Mouse (Mus musculus) heart, adult 11 months (tissue): ENCODE data around the gene Cct3.
"Not testable (repeated sequence)": the region's sequence is repeated elsewhere in the genome, so short reads cannot be mapped to it uniquely, and the experiment has no call there.

Experiments used
- DNase-seq: peaks from one replicate; pipeline ENCODE4 v3.0.0; 2022

Cct3 gene

DNA sequence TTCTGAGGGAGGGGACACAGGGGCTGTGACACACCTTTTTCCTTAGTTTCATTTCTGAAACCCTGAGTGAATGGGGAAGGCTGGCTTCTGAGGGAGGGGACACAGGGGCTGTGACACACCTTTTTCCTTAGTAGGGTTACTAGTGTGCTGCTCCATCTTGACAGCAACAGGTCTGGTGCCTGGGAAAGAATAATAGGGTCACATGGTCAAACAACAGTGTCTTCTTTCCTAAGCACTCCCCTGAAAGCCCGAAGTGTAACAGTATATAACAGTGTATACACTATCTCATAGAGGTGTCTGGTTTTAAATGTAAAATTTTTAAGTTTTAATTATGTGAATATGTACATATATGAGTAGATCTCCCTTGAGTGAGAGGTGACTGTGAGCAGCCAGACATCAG is 1.6 kb upstream of the Cct3 start:
- DNase-seq = not testable (repeated sequence)

DNA sequence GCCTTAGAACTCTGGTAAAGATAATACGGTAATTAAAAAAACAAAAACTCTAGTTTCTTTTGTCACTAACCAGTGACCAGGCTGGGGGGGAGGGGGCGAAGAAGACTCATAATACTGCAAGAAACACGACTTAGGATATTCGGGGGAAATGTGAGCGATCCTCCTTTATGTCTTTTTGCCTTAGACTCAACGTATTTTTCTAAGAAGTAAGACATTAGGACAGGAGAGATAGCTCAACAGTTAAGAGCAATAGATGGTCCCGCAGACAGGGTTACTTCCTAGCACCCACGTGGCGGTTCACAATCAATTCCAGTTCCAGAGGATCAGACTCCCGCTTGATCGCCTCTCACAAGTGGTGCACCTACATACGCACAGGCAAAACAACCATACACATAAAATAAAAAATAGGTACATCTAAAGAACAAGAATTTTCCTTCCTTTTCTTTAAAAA is 781 bp upstream of the Cct3 start:
- no peak for DNase-seq

DNA sequence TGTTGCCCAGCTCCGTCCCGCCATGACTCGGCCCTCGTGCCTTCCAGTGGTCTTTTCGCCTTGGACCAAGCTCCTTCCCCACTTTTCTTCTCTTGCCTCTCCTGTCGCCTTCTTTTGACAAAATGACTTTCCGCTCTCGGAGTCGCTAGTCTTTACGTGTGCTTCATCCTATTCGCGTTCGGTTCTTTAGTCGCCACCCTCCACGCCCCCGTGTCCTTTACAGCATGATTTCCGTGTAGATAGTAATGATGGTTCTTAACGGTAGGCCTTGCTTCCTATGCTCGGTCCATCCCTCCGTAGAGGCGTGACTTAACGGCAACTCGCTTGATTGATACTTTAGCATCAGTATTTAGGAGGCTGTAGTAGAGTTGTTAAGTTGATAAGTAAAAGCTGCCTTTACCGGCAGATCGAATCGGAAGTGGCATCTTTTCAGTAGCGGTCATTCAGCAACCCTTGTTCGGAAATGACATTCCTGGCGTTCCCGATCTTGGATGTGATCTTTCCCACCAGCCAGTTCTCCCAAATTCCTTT is 470 bp downstream of the Cct3 start:
- no peak for DNase-seq

DNA sequence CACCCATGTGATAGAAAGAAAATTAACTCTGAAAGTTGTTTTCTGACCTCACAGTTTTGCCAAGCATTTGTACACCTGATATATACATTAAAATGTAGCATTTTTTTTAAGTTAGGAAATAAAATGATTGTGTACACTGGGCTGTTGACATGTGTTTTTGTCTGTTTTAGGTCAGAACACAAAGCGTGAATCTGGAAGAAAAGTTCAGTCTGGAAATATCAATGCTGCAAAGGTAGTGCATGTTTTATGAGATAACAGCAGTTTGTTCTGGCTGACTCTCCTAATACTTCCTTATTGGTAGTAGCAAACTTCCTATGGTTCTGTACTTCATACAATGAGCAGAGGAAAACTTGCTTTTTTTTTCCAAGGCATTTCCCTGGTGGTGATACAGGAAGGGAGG is 2.3 kb downstream of the Cct3 start:
- DNase-seq = no peak

DNA sequence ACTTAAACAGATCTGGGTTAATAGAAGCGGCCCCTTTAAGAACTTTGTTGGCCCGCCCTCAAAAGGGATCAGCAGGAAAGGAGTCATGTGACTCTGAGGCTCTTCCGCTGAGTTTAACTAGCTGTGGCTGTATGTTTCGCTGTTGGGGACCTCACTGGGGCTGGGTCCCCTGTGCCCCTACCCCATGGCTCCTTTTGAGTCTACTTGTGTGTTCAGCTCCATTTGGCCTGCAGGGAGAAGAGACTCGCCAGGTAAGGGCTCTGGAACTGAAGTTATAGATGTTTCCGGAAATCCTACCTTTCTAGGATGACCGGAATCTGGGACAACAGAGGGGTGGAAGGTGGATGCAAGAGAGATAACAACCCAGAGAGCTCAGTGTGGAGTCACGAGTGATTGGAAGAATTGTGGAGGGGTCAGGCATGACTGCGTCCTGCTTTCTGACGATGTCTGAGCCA is 28.1 kb downstream of the Cct3 start, which contains the start of gene Glmp:
TSS of gene Glmp (plus strand) at position 73 of the 455 bp plus-strand sequence.
- peak; percentile 98 for DNase-seq

DNA sequence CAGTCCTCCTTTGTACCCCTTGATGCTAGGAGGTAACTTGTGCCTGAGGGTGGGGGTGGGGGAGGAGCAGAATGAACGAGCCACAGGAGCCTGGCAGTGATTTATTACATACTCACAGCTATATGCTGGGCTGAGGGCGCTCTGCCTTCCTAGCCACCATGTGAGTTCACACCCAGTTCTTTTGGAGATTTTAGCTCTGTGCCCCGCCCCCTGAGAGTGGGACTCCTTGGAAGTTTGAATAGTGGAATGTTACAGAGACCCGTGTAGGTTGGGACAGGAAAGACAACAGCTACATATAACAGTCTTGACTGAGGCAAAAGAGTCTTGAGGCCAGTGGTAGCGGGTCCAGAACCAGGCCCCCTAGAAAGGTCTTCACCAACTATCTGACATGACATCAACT is 32.0 kb downstream of the Cct3 start:
- peak; percentile 85 for DNase-seq

DNA sequence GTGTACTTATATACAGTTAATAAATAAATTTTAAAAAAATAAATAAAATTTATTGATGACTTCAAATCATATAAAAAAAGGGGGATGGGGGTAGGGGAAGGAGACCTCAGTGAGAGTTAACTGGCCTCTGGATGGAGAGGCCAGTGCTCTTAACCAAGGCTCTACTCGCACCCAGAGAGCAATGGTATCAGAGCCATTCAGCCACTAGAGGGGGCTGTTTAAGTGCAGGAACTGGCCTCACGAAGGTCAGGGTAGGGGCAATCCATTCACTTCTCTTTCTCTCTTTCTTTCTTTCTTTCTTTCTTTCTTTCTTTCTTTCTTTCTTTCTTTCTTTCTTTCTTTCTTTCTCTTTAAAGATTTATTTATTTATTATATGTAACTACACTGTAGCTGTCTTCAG is 34.4 kb downstream of the Cct3 start:
- peak; percentile 91 for DNase-seq

DNA sequence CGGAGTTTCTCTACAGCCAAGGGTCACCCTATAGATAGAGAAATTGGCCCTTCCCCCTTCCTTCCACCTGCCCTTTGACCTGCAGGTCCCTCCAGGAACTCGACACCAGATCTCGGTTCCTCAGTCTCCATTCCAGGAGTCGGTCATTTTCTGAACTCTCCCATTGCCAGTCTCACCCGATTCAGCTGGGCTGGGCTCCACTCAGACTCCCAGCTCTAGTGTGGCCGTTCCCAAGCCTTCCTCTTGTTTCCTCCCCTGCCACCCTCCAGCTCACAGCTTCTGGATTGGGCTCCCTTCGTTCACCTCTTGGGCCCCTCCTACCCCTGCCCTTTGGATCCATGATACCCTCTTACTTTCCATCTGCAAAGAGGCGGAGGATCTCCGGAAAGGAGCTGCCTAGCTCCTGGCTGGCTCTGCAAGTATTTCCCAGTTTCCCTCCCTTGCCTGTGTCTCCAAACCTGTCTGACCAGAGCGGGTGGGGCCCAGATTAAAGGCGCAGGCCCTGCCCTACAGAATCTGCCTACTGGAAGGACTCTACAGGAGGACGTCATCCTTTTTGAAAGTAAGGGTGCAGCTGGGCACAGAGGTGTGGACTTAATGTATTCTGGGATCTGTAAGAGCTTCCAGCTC is 37.2 kb downstream of the Cct3 start:
- DNase-seq = peak; percentile 90

DNA sequence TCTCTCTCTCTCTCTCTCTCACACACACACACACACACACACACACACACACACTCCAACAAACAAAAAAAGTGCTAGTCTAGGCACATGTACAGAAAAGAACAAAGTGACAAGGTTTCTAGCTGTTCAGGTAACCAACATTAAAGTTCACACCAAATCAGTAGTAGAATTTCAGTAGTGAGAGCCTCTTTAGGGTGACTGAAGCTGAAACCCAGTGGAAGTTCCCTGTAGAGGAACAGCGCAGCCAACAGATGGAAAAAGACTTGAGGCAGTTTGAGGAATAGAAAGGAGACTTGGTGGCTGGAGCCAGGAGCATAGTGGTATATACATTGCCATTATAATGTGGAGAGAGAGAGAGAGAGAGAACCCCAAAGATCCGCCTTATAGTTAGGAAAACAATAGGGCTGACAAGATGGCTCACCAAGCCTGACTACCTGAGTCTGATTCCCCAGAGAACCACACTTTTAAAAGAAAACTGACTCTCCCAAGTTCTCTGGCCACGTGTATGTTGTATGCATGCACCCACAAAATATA is 38.1 kb downstream of the Cct3 start:
- DNase-seq = no peak

DNA sequence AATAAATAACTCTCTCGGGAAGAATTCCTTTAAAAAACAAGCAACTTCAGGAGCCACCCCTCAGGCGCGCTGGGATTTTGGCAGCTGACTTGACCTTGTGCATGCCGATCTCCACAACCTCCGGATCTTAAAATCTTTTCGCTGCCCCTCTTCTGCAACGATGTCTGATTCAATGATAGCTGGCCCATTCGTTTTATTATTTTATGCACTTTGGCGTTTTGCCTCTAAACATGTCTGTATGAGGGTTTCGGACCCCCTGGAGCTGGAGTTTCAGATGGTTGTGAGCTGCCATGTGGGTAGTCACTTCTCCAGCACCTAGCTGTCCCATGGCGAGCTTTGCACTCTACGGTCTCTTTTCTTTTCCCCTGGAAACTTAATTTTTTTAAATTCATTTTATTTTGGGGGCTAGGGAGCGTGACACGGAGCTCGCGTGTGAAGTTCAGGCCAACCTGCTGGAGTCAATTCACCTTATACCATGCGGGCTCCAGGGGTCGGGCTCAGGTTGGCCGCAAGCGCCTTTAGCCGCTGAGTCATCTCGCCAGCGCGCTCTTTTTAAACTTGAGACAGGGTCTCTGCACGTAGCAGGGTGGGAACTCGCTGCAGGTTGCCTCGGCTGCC is 38.6 kb downstream of the Cct3 start:
- DNase-seq = peak; percentile 92

DNA sequence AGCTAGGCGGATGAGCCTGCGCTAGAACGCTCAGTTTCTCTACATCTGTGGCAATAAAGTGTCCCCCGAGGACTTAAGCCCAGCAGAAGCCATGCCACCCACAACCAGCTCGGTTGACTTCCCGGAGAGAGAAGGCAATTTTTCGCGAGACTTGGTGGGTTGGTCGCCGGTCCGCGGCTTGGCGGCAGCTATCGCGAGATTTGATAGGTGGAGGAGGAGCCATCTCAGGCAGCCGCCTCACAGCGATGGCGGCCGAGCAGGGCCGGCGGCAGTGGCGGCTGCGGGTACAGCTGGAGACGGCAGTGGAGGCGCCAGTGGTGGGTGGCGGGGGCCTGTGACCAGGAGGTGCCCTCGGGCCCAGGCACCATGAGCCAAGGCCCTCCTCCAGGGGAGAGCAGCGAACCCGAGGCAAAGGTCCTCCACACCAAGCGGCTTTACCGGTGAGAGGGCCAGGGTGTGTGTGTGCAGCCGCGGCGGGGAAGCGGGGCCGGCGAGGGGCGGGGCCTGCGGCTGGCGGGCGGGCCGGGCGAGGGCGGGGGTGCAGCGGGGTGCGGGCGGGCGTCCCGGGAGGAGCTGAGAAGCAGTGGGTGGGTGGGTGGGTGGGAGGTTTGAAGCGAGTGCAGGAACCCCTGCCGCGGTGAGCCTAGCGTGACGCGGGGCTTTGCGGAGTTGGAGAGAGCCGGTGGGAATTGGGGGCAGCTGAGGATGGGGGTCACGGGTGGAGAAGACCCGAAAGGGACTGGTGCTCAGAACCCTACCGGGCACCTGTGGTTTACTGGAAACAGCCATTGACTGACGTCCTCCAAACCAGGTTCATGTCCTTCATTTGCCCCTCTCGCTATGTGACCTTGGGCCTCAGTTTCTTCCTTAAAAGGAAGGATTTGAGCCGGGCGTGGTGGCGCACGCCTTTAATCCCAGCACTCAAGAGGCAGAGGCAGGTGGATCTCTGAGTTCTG is 39.4 kb downstream of the Cct3 start, which contains the start of the genes Tmem79 and Smg5:
TSS of gene Tmem79 (minus strand) at position 91 of the 956 bp plus-strand sequence.
TSS of gene Smg5 (plus strand) at position 203 of the 956 bp plus-strand sequence.
- DNase-seq = peak; percentile 99

DNA sequence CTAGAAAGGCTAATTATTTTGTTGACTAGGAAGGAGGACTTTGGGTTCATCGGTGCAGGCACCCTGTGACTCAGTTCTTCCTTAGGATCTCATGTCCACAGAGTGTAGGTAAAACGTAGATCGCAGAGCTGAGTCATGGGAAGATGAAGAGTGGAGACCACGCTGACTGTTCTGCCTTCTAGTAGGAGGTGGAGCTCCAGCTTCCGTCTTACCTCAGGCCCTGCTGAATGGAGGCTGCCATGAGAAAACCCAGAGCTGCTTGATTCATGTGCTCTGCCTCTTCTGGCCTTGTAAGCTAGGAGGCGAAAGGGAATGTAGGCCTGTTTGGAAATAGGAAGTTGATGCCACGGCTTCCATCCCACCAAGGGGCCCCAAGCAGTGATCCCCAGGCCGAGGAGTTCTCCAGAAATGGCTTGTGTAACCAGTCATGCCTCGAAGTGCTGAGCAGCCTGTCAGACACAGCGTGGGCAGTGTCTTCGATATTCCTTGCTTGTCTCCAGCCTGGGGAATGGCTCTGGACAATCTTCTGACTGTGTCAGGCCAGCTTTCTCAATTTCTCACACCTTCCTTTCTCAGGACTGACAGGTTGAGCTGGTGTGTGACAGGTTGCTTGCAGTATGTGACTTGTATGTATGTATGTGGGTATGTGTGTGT is 40.6 kb downstream of the Cct3 start:
- DNase-seq = peak; percentile 92

DNA sequence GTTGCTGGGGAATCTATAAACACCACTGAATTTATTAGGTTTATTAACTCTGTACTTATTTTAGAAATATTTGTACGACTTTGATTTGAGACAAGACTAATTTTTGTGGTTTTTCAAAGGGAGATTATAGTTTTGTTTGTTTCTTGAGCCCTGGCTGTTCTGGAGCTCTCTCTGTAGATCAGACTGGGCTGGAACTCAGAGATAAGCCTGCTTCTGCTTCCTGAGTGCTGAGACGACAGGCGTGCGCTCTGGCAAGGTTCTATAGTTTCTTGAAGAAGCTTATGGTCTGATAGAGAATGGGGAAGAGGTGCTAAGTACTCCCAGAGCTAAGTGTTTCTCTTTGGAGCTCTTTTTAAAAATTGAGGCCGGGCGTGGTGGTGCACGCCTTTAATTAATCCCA is 41.4 kb downstream of the Cct3 start:
- no peak for DNase-seq

DNA sequence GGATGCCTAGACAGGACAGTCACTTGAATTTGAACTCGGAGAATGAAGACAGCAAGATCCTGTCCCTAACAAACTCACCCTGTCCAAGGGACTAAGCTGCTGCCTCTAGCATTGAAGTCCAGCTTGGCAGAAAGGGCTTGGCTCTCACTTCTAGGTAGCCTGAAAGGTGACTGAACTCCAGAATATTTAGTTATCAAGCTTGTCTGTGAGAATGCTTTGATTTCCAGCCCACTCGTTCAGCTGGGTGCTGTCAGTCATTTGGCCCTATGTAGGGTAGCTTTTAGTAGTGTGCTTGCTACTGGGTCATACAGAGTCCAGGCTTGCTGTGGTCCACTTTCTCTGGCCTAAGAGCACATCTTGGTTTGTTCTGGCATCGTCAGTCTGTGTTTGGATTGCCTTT is 42.1 kb downstream of the Cct3 start:
- no peak for DNase-seq

DNA sequence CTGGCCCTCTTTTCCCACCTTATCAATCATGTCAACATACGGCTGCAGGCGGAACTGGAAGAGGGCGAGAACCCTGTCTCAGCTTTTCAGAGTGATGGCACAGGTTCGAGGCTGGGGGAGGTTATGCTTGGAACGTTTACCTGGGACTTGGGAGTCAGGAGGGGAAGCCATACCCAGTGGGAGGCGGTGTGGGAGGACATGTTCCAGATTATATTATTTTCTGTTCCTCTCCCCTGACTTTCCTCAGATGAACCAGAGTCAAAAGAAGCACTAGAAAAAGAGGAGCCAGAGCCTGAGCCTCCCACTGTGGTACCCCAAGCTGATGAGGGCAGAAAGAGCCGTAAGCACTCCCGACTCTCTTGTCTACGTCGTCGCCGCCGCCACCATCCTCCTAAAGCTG is 53.8 kb downstream of the Cct3 start:
- no peak for DNase-seq

DNA sequence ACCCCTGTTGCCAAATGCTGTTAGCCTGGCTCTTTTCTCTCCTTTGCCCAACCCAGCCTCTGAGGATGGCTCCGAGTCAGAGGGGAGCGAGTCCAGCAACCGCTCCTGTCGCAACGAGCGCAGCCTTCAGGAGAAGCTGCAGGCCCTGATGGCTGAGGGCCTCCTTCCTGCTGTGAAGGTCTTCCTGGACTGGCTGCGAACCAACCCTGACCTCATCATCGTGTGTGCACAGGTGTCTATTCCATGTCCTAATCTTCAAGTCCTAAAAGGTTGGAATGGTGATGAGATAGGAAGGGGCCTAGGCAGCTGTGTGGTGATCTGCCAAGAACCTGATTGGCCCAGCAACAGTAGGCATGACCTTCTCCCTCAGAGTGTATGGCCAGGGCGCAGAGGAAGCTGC is 56.0 kb downstream of the Cct3 start:
- no peak for DNase-seq

DNA sequence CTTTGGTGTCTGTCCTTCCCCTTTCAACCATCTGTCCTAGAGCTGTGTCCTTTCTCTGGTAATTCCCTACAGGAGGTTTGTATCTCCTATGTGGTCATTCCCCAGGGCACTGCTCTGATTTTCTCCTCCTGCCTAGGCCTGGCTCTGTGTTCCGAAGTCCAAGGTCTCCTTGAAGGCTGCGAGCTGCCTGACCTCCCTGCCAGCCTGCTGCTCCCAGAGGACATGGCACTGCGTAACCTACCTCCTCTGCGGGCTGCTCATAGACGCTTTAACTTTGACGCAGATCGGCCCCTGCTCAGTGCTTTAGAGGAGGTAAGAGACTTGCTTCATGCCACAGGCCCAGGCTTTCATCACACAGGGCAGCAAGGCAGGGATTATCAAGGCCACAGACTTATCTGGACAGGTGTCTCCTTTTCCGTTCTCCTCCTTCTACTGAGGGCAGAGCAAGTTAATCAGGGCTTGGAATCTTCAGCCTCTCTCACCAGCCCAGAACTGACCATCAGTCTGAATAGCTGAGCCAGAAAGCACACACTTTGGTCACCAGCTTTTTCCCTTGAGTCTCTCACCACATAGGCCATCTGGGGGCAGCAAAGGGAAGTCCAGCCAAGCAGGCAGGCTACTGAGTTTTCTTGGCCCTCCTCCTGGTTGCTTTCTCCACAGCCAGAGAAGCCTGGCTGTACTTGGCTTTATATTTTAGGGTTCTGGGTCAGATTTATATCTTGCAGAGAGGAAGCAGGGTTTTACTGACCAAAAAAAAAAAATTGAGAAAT is 57.7 kb downstream of the Cct3 start:
- no peak for DNase-seq

DNA sequence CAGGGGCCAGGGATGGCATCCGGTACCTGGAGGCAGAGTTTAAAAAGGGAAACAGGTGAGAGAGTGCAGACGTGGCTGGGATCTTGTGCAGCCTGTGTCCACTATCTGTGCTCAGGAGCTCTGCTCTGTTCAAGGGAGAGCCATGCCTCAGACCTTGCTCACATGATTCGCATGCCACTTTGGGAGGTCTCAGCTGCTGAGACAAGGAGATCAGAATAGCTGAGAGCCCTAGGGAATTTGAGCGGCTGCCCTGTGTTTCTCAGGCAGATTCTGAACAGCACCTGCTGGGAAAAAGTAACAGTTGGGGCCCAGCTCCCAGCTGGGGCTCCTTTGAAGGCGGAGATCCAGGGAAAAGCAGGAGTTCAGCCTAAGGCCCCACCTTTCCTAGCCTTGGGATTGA is 62.7 kb downstream of the Cct3 start:
- DNase-seq = no peak

DNA sequence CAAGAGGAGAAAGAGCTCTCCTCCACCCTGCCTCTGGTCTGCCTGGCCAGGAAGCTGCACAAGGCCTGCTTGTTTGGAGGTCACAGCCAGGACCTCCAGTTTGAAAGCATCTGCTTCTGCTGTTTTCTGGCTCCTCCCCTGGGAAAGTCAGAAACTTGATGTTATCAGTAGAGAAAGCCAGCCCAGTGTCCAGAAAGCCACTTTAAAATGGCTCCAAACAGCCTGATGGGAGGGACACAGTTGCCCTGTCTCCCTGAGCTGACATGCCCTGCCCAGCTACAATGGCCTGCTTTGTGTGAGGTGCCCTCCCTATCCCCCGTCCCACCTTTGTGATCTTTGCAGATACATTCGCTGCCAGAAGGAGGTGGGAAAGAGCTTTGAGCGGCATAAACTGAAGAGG is 63.1 kb downstream of the Cct3 start:
- DNase-seq = no peak

DNA sequence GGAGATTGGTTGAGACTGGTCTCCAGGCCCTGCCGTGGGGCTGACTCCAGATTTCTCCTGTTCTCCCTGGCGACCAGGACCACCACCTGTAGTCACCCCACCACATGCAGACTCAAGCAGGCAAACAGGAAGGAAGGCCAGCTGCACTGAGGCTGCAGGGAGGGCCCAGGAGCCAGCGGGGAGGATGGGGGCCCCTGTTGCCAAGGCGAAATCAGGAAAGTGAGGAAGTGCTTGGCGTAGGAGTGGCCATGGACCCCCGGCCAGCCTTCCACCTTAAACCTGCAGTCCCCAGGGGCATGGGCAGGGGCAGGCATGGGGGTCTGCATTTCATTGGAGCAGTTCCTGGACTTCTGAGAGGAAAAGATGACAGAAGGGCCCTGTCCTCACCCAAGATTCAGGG is 64.2 kb downstream of the Cct3 start:
- no peak for DNase-seq

DNA sequence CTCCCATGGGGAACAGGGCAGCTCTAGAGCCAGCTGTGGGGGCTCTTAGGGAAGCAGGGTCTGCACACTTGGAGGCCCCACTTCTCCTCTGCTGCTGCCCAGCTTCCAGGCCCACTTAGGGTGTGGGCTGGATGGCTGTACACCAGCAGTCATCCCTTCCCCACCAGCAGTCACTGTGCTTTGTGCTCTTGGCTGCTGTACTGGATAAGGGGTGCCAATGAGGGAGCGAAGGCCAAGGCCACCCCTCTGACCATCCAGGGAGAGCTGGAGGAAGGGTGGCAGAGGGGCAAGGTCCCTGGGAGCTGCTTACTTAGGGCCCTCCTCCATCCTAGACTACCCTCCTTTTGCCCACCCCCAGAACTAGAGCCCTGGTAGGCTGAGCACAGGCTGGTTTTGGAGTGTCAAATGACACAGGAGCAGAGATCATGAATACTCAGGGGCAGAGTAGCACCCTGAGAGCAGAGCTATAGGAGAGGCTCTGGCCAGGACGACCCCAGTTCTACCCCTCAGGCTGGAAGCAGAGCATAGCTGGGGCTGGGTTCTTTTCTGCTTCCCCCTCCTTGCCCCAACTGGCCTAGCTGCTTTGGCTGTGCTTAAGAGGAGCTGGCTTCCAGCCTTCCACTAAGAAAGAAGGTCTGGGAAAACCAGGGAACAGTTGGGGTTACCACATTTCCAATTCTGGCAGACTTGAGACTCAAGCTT is 64.8 kb downstream of the Cct3 start:
- no peak for DNase-seq
